Mouse (Mus musculus) stomach, postnatal 0 days (tissue): ENCODE results near the gene Hdac5. TPM values are rescaled to one million over a fixed set of nuclear protein-coding genes. Genes with fewer than 3 reads are reported as not detected.

Experiments used
- ATAC-seq: fragments of 200-750 bp; cut with Nextera tagmentation; 2 replicates; pipeline ENCODE4 v1.8.0; 2017; ENCODE audit not compliant: low FRiP score, low TSS enrichment
- DNase-seq: peaks from one replicate; pipeline ENCODE4 v3.0.0-alpha.2; 2016; ENCODE audit warnings: low spot score
- H3K27ac ChIP-seq: fragments of 300-500 bp; sonication (generic); replicated peaks from 2 replicates; pipeline ENCODE4 v1.5.1; 2014; ENCODE audit warnings: mild to moderate bottlenecking, control low read depth
- H3K27me3 ChIP-seq: fragments of 300-500 bp; sonication (generic); 2 replicates; pipeline ENCODE4 v1.6.1; 2014; ENCODE audit warnings: low read length; ENCODE audit not compliant: control insufficient read depth, insufficient read depth
- H3K36me3 ChIP-seq: fragments of 300-500 bp; sonication (generic); 2 replicates; pipeline ENCODE4 v1.6.1; 2014; ENCODE audit warnings: low read length, mixed read lengths; ENCODE audit not compliant: control insufficient read depth, insufficient read depth
- H3K4me1 ChIP-seq: fragments of 300-500 bp; sonication (generic); replicated peaks from 2 replicates; pipeline ENCODE4 v1.6.1; 2014; ENCODE audit warnings: antibody characterized with exemption; ENCODE audit not compliant: control insufficient read depth, insufficient read depth
- H3K4me2 ChIP-seq: fragments of 300-500 bp; sonication (generic); replicated peaks from 2 replicates; pipeline ENCODE4 v1.6.1; 2014; ENCODE audit warnings: low read depth, mild to moderate bottlenecking, control low read depth, moderate library complexity
- H3K4me3 ChIP-seq: fragments of 300-500 bp; sonication (generic); 2 replicates; pipeline ENCODE4 v1.5.1; 2014; ENCODE audit warnings: low read depth, low read length, control low read depth
- H3K9ac ChIP-seq: fragments of 300-500 bp; sonication (generic); 2 replicates; pipeline ENCODE4 v1.6.1; 2014; ENCODE audit warnings: mild to moderate bottlenecking, low read length, control low read depth, mixed read lengths
- H3K9me3 ChIP-seq: fragments of 300-500 bp; sonication (generic); 2 replicates; pipeline ENCODE4 v1.6.1; 2016; ENCODE audit warnings: low read length; ENCODE audit not compliant: control insufficient read depth
- CTCF ChIP-seq: IDR thresholded peaks from 2 replicates; pipeline ENCODE4 v1.5.1; 2016; ENCODE audit warnings: antibody characterized with exemption, low read depth, mild to moderate bottlenecking, moderate library complexity
- EP300 ChIP-seq: optimal IDR thresholded peaks from 2 replicates; pipeline ENCODE3; 2016; ENCODE audit warnings: antibody characterized with exemption
- WGBS: fragments of 180-500 bp; shearing (Covaris S2); extraction: QIAGEN DNeasy Blood & Tissue Kit; methylation state at CpG from one replicate; pipeline ENCODE4 v1.1.7; 2014; 5-methylcytosine and 5-hydroxymethylcytosine counted together
- polyA plus RNA-seq: library from polyadenylated mRNA; unstranded; fragments of >200 nt; fragmentation: Nextera tagmentation; extraction: Ambion mirVana; gene quantifications from 2 replicates; pipeline ENCODE4 v1.2.1, GENCODE M21; 2015

Hdac5 gene
- polyA plus RNA-seq, 1 experiment from 2014 or later, result 33.8 TPM

DNA sequence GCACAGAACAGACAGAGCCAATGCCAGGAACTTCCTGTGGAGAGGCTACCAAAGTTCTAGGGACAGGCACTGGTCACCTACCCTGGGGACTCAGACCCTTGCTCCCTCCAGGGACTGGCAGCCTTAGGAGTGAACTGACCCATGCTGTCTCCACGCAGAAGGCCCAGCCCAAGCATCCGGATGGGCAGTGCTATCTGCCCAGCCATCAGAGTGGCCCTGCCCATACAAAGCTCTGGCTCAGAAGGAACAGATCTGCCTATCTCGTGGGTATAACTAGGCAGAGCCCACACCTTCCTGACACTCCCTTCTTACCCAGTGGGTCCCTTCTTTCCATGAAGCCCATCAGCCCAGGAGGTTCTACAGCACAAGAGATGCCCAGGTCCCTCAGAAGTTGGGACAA is 19.8 kb downstream of the Hdac5 start:
- Histone ChIP-seq H3K4me3 (no peak overlapping the region), H3K36me3 (peaks cover 12% of the 10 kb centered on the region; the same call in 1 of the 2 replicates), H3K4me1 (peaks cover 17% of the 10 kb centered on the region), H3K27me3 (no peaks in the 10 kb centered on the region), H3K27ac (no peak overlapping the region), H3K4me2 (no peak overlapping the region), H3K9me3 (no peaks in the 10 kb centered on the region), H3K9ac (no peak overlapping the region)
- TF ChIP-seq CTCF, result no peak
- TF ChIP-seq EP300, result no peak
- ATAC-seq, result no peak
- DNase-seq, result no peak
- 65% methylated on average over 3 of the region's 3 CpGs for WGBS

DNA sequence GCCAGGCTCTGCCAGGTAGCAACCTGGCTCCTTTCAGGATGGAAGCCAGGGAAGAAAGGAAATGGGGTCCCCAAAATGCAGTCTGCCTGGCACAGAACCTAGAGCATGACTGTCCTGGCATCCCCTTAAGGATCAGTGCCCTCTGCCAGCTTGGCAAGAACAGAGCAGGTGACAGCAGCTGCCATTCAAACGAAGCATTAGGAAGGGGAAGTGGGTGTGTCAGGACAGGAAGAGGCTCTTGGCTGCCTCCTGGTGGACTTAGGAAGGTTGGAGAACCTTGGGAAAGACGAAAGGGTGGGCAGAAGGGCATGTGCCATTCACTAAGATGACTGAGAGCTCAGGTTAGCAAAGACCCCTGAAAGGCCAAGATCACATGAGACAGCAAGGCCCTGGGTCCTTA is 20.2 kb downstream of the Hdac5 start:
- H3K9me3 ChIP-seq, result no peaks in the 10 kb centered on the region
- peaks cover 12% of the 10 kb centered on the region; the same call in 1 of the 2 replicates for H3K36me3 ChIP-seq
- no peaks in the 10 kb centered on the region for H3K27me3 ChIP-seq
- no peak for ATAC-seq
- no peak overlapping the region for H3K4me2 ChIP-seq
- no peak for DNase-seq
- H3K4me1 ChIP-seq, result peaks cover 13% of the 10 kb centered on the region
- H3K27ac ChIP-seq, result no peak overlapping the region
- no peak overlapping the region for H3K4me3 ChIP-seq
- no peak for TF ChIP-seq EP300
- peak; percentile 83 for TF ChIP-seq CTCF
- no peak overlapping the region for H3K9ac ChIP-seq
- WGBS, result 63% methylated on average over 2 of the region's 2 CpGs

DNA sequence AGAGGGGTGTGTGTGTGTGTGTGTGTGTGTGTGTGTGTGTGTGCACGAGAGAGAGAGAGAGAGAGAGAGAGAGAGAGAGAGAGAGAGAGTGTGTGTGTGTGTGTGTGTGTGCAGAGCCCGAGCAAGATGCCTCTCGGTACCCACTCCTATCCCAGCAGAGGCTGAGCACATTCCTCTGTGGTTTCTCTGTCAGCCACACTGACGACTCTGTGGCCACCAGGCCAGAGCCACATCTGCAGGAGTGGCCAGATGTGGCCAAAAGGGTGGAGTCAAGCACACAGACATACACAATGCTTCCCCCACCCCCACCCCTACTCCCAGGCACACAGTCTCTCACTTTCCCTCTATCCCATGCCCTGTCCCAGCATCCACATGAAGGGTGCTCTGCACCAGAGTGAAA is 21.1 kb downstream of the Hdac5 start:
- Histone ChIP-seq H3K4me1 (peaks cover 5% of the 10 kb centered on the region; the same call in 1 of the 2 replicates), H3K4me2 (no peak overlapping the region), H3K9me3 (no peaks in the 10 kb centered on the region), H3K27ac (no peak overlapping the region), H3K27me3 (no peaks in the 10 kb centered on the region), H3K9ac (peak overlapping the region; percentile 18; the same call in 1 of the 2 replicates), H3K36me3 (peaks cover 19% of the 10 kb centered on the region), H3K4me3 (no peak overlapping the region)
- DNase-seq (no peak), ATAC-seq (no peak)
- TF ChIP-seq CTCF (no peak), EP300 (no peak)
- WGBS, result 24% methylated on average over 3 of the region's 4 CpGs

DNA sequence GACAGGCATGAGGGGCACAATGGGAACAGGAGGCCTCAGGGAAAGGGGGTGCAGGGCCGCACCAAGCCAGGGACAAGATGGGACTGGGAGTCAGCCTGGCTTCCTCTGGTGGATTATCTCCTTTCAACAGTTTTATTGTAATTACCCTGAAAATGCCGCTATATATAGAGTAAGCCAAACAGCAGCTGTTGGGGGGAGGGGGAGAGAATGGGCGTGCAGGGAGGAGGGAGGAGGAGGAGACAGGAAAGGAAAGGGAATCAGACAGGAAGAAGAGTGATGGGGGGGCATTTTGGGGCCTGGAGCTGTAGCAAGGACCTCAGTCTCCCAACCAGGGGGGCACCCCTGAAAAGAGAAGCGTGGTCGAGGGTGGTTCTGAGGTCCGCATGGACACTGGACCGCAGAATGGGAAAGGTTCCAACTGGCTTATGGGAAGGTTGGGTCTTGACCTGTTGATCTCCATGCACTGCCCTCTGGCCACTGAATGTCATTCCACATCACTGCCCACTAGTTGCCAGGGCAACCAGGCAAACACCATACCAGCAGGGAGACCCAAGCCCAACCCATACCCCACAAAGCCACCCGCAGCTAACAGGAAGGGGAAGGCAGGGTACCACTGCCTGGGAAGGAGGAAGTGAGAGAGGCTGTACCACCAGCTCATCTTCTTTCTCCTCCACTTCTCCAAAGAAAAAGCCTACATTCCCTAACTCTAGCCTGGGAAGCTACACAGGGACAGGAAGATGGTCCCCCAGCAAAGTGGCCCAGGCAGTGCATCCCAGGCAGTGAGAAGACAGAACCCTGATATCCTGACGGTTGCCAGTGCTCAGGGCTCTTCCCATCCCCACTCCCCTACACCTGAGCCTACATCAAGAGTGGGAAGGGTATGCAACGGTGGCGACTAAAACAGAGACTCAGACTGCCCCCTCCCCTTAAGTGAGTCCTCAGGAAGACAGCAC is 21.9 kb downstream of the Hdac5 start:
- DNase-seq (no peak), ATAC-seq (no peak)
- H3K36me3 ChIP-seq, result peaks cover 19% of the 10 kb centered on the region
- H3K27ac ChIP-seq, result peak overlapping the region; percentile 40
- TF ChIP-seq CTCF, result no peak
- TF ChIP-seq EP300, result no peak
- H3K4me2 ChIP-seq, result no peak overlapping the region
- no peaks in the 10 kb centered on the region for H3K27me3 ChIP-seq
- peaks cover 3% of the 10 kb centered on the region; the same call in 1 of the 2 replicates for H3K4me1 ChIP-seq
- no peak overlapping the region for H3K9ac ChIP-seq
- no peak overlapping the region for H3K4me3 ChIP-seq
- whole genome bisulfite sequencing, result 52% methylated on average over 11 of the region's 11 CpGs
- H3K9me3 ChIP-seq, result no peaks in the 10 kb centered on the region

DNA sequence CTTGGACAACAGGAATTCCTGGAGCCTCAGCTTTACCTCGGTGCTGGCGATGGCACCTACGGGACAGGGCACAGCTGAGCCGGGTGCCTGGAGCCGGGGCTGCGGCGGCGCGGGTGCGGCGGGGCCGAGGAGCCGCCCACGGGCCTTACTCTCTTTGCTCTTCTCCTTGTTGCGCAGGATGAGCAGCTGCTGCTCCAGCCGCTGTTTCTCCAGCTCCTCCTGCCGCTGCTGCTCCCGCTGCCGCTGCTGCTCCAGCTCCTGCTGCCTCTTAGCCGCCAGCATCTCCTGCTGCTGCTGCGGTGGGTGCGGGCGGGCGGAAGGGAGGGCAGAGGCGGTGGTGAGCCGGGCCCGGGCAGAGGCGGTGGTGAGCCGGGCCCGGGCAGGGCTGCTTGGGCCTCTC is 23.5 kb downstream of the Hdac5 start:
- no peak overlapping the region for H3K27ac ChIP-seq

DNA sequence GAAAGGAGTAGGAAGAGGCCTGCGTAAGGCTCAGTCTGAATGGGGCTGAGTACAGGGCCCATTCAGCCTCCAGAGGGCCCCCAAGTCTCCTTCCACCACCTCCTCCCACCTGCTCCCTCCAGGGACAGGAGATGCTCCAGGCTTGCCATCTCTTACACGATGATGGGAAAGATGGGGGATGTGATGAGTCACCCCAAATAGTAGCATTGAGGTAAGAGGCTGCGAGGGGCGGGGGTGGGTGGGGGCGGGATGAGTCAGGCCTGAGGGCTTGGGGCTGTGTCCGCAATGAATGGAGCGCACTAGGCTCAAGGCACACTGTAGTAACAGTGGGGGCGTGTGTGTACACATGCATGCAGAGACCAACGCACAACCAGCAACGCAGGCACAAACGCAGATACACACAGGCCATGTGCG is 28.6 kb downstream of the Hdac5 start:
- H3K36me3 ChIP-seq, result peaks cover 51% of the 10 kb centered on the region
- 68% methylated on average over 12 of the region's 12 CpGs for WGBS
- H3K9me3 ChIP-seq, result no peaks in the 10 kb centered on the region
- H3K4me3 ChIP-seq, result no peak overlapping the region
- H3K27ac ChIP-seq, result no peak overlapping the region
- peak; percentile 57 for TF ChIP-seq CTCF
- no peak for TF ChIP-seq EP300
- DNase-seq (peak; percentile 18), ATAC-seq (peak; percentile 27; the same call in 1 of the 2 replicates)
- no peak overlapping the region for H3K4me2 ChIP-seq
- H3K4me1 ChIP-seq, result no peaks in the 10 kb centered on the region
- H3K9ac ChIP-seq, result no peak overlapping the region
- H3K27me3 ChIP-seq, result no peaks in the 10 kb centered on the region

More for the DNA sequence above, 23.5 kb downstream of the Hdac5 start:
- TF ChIP-seq EP300 (no peak), CTCF (no peak)
- H3K27me3 ChIP-seq, result no peaks in the 10 kb centered on the region
- H3K9me3 ChIP-seq, result no peaks in the 10 kb centered on the region
- WGBS, result 79% methylated on average over 29 of the region's 30 CpGs
- H3K36me3 ChIP-seq, result peaks cover 32% of the 10 kb centered on the region
- no peak overlapping the region for H3K9ac ChIP-seq
- DNase-seq (no peak), ATAC-seq (no peak)
- peaks cover 3% of the 10 kb centered on the region; the same call in 1 of the 2 replicates for H3K4me1 ChIP-seq
- H3K4me2 ChIP-seq, result no peak overlapping the region
- no peak overlapping the region for H3K4me3 ChIP-seq
